Mouse (Mus musculus): ENCODE measurements at regions not wholly inside any gene's neighbourhood (a gene's known extent, or its start where the extent isn't known, plus 50 kb on each side); places are given as distances from the start of the nearest gene placed in this dataset.
A peak's percentile ranks its signal among the peaks of the same experiment; 100 is the strongest.
"Not testable (repeated sequence)": the region's sequence is repeated elsewhere in the genome, so short reads cannot be mapped to it uniquely, and the experiment has no call there.

- peak in 1 of 2 experiments; percentile 5 for DNase-seq (ENCODE audit: low spot score in 2 of 2)
Measured at GRCm38 (mm10) chr4:3080385-3081125, 86.6 kb upstream of the Vmn1r2 start.

- peak; percentile 1 to 18 for DNase-seq (ENCODE audit: low spot score in 2 of 2)
Measured at GRCm38 (mm10) chr4:3081148-3081952, 85.8 kb upstream of the Vmn1r2 start.

DNA sequence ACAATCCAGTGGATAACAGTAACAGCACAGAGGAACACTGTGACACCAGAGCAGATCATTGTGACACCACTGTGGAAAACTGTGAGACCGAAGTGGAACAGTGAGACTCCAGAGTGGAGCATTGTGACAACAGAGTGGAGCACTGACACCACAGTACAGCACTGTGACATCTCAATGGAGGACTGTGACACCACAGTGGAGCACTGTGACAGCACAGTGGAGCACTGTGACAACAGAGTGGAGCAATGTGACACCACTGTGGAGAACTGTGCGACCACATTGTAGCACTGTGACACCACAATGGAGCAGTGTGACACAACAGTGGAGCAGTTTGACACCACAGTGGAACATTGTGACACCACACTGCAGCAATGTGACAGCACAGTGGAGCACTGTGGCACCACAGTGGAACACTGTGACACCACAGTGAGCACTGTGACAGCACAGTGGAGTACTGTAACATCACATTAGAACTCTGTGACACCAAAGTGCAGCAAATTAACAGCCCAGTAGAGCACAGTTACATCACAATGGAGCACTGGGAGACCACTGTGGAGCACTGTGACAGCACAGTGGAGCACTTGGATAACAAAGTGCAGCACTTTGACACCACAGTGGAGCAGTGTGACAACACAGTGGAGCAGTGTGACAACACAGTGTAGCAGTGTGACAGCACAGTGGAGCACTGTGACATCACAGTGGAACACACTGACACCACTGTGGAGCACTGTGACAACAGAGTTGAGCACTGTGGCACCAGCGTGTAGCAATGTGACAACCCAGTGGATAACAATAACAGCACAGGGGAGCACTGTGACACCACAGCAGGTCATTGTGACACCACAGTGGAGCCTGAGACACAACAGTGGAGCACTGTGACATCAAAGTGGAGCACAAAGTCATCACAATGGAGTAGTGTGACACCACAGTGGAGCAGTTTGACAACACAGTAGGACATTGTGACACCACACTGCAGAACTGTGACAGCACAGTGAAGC is 84.9 kb upstream of the Vmn1r2 start:
- peak; percentile 0 to 18 for DNase-seq (ENCODE audit: low spot score in 2 of 2)

GRCm38 (mm10) chr4:3083161-3084020 is 83.7 kb upstream of the Vmn1r2 start:
- DNase-seq (ENCODE audit: low spot score in 2 of 2) = peak; percentile 16 to 34

DNA sequence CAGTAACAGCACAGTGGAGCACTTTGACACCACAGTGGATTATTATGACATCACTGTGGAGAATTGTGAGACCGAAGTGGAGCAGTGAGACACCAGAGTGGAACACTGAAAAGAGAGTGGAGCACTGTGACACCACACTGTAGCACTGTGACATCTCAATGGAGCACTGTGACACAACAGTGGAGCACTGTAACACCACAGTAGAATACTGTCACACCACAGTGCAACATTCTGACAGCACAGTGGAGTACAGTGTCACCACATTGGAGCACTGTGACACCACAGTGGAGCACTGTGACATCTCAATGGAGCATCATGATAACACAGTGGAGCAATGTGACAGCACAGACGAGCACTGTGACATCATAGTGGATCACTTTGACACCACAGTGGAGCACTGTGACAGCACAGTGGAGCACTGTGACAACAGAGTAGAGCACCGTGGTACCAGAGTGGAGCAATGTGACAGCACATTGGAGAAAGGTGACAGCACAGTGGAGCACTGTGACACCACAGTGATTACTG is 83.0 kb upstream of the Vmn1r2 start:
- peak; percentile 5 to 17 for DNase-seq (ENCODE audit: low spot score in 2 of 2)

GRCm38 (mm10) chr4:3085456-3086448 is 81.4 kb upstream of the Vmn1r2 start:
- peak; percentile 1 to 20 for DNase-seq (ENCODE audit: low spot score in 2 of 2)

DNA sequence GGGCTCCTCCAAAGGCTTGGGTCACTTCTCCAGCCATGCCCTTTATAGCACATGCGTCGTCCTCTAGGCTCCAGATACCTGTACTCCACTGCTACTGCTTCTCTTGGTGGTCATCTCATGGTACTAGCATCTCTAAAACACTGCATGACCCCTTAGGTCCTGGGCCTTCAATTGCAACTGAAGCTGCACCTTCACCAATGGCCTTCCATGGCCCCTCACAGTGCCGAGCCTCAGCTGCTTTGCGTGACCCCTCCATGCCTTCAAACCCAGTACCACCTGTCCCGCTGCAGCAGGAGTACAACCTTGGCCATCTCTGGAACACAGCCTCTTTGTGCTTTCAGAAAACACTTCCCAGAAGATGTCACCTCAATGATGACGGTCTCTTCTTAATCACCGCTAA is 79.5 kb upstream of the Vmn1r2 start:
- not testable (repeated sequence) for DNase-seq (ENCODE audit: low spot score in 2 of 2)

- DNase-seq (ENCODE audit: low spot score in 2 of 2) = peak; percentile 65 to 68
Measured at GRCm38 (mm10) chr4:3089567-3090377, 77.3 kb upstream of the Vmn1r2 start.

DNA sequence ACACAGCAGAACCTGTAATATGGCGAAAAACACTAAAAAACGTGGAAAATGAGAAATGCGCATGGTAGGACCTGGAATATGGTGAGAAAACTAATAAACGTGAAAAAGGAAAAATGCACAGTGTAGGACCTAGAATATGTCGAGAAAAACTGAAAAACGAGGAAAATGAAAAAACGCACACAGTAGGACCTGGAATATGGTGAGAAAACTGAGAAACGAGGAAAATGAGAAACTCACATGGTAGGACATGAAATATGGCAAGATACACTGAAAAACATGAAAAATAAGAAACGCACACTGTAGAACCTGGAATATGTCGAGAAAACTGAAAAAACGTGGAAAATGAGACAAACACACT is 76.8 kb upstream of the Vmn1r2 start:
- peak in 1 of 2 experiments; percentile 8 for DNase-seq (ENCODE audit: low spot score in 2 of 2)

DNA sequence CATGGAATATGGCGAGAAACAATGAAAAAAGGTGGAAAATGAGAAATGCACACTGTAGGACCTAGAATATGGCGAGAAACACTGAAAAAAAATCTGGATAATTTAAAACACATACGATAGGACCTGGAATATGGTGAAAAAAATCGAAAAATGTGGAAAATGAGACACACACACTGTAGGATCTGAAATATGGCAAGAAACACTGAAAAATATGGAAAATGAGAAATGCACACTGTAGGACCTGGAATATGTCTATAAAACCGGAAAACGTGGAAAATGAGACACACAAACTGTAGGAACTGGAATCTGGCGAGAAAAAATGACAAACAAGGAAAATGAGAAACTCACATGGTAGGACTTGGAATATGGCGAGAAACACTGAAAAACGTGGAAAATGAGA is 76.4 kb upstream of the Vmn1r2 start:
- DNase-seq (ENCODE audit: low spot score in 2 of 2) = peak in 1 of 2 experiments; percentile 12
